In genomic region chr10:117630176-117630575, GRCm38 (mm10) we compare ENCODE assay signal across 10 mouse cellular contexts. TPM values are rescaled to one million over a fixed set of nuclear protein-coding genes. Genes with fewer than 3 reads are reported as not detected.
A peak's percentile ranks its signal among the peaks of the same experiment; 100 is the strongest.
DNase-seq lines count a peak whose midpoint lies in the region; ATAC-seq lines count a peak whose summit lies in the region.
"Had no signal": no experiment of that assay in that cellular context is flagged by ENCODE, and none has a peak within 500 bp of the region (broad histone marks: within the 10 kb centered on the region; RNA-seq: fewer than 3 reads in every experiment).

No protein-coding gene starts in this region.

- H3K27ac ChIP-seq in heart, embryonic 14.5 days (replicated peaks in 1 of 2; ENCODE audit: control insufficient read depth in 1 of 2, insufficient read depth in 1 of 2, low read depth in 2 of 2, low read length in 2 of 2), result no peak overlapping the region
- H3K27ac ChIP-seq in neural tube, embryonic 11.5 days (ENCODE audit: low read depth, low read length), result no peak overlapping the region
- H3K27ac ChIP-seq in limb, embryonic 12.5 days, result no peak overlapping the region

- no peak overlapping the region for H3K9ac ChIP-seq in heart, embryonic 14.5 days (ENCODE audit: low read length)
- no peak overlapping the region for H3K9ac ChIP-seq in neural tube, embryonic 11.5 days (ENCODE audit: low read length)
- no peak overlapping the region for H3K9ac ChIP-seq in limb, embryonic 12.5 days (replicated peaks)

- H3K4me3 ChIP-seq in heart, embryonic 14.5 days (ENCODE audit: control insufficient read depth in 1 of 2, insufficient read depth in 1 of 2, low read depth in 1 of 2, low read length in 2 of 2), result no peak overlapping the region
- H3K4me3 ChIP-seq in neural tube, embryonic 11.5 days (ENCODE audit: low read depth, low read length), result peak overlapping the region; percentile 60
- peak overlapping the region; percentile 67 for H3K4me3 ChIP-seq in limb, embryonic 12.5 days (replicated peaks)

- H3K27me3 ChIP-seq in heart, embryonic 14.5 days (ENCODE audit: control insufficient read depth, insufficient read depth, low read length), result peaks cover 47% of the 10 kb centered on the region
- peaks cover 16% of the 10 kb centered on the region for H3K27me3 ChIP-seq in neural tube, embryonic 11.5 days (ENCODE audit: control insufficient read depth, insufficient read depth, low read length)
- H3K27me3 ChIP-seq in limb, embryonic 12.5 days, result peaks cover 23% of the 10 kb centered on the region

- WGBS in heart, embryonic 14.5 days, result 25% methylated on average over 8 of the region's 8 CpGs
- WGBS in neural tube, embryonic 11.5 days, result 27% methylated on average over 8 of the region's 8 CpGs
- WGBS in limb, embryonic 12.5 days, result 24% methylated on average over 8 of the region's 8 CpGs

- peak overlapping the region; percentile 93; the same call in 1 of the 2 replicates for H3K4me2 ChIP-seq in heart, embryonic 14.5 days (ENCODE audit: low read length)
- H3K4me2 ChIP-seq in neural tube, embryonic 11.5 days (ENCODE audit: low read depth), result peak overlapping the region; percentile 88
- peak overlapping the region; percentile 92 for H3K4me2 ChIP-seq in limb, embryonic 12.5 days

- peaks cover 5 to 12% of the 10 kb centered on the region in 2 experiments; a peak in 2 of 4 replicates for H3K4me1 ChIP-seq in heart, embryonic 14.5 days (ENCODE audit: control insufficient read depth in 2 of 2, insufficient read depth in 2 of 2, low read length in 2 of 2)
- peaks cover 2% of the 10 kb centered on the region; the same call in 1 of the 2 replicates for H3K4me1 ChIP-seq in neural tube, embryonic 11.5 days (ENCODE audit: control insufficient read depth, insufficient read depth, low read length)
- peaks cover 28% of the 10 kb centered on the region for H3K4me1 ChIP-seq in limb, embryonic 12.5 days (replicated peaks)

- H3K9me3 ChIP-seq in heart, embryonic 14.5 days (ENCODE audit: control insufficient read depth, low read length), result no peaks in the 10 kb centered on the region
- H3K9me3 ChIP-seq in neural tube, embryonic 11.5 days (ENCODE audit: control insufficient read depth, low read length), result no peaks in the 10 kb centered on the region
- no peaks in the 10 kb centered on the region for H3K9me3 ChIP-seq in limb, embryonic 12.5 days

- no peak for DNase-seq in heart, adult 11 months
- no peak for DNase-seq in neural tube, embryonic 11.5 days (ENCODE audit: low spot score)
- DNase-seq in neural tube, embryonic 10.5 days (ENCODE audit: extremely low spot score, low spot score), result no peak
- DNase-seq in thymus, postnatal 25 days, result no peak
- DNase-seq in thymus, postnatal 10 days (ENCODE audit: low spot score in 2 of 2), result no peak
- DNase-seq: embryo, embryonic 11 days; heart, postnatal 10 days had no signal

- ATAC-seq in heart, embryonic 14.5 days (ENCODE audit: insufficient number of reproducible peaks, insufficient read depth, low FRiP score, low read depth), result no peak
- no peak for ATAC-seq in neural tube, embryonic 11.5 days (ENCODE audit: insufficient read depth, low FRiP score, low TSS enrichment)
- no peak for ATAC-seq in limb, embryonic 12.5 days (ENCODE audit: insufficient number of reproducible peaks, insufficient read depth, low FRiP score, low TSS enrichment, low read depth)
- ATAC-seq in frontal cortex, adult (ENCODE audit: low TSS enrichment), result no peak

- no peaks in the 10 kb centered on the region for H3K36me3 ChIP-seq in heart, embryonic 14.5 days (ENCODE audit: control insufficient read depth, insufficient read depth, low read length)
- H3K36me3 ChIP-seq in neural tube, embryonic 11.5 days (ENCODE audit: control insufficient read depth, insufficient read depth, low read length), result no peaks in the 10 kb centered on the region
- H3K36me3 ChIP-seq in limb, embryonic 12.5 days, result no peaks in the 10 kb centered on the region

RNA-seq across cellular contexts. Expression of gene Cpm, which starts 0.9 kb away (rescaled TPM):
- polyA plus RNA-seq in heart, embryonic 14.5 days (2014; fragmentation: Nextera tagmentation; extraction: Ambion mirVana), result 0.96 and 1.00 TPM in 2 replicates
- polyA plus RNA-seq in neural tube, embryonic 11.5 days (2014; fragmentation: Nextera tagmentation; extraction: Ambion mirVana), result 18.4 and 21.1 TPM in 2 replicates
- polyA plus RNA-seq in limb, embryonic 12.5 days (2016; fragmentation: Nextera tagmentation; extraction: Ambion mirVana), result 30.0 and 35.3 TPM in 2 replicates

Comparison
In these comparisons a context has a peak if more than half of its experiments do, and no peak if none do; other contexts are left out.
1. H3K4me3 ChIP-seq: peak in neural tube, embryonic 11.5 days (single experiment) and limb, embryonic 12.5 days (single experiment); none in heart, embryonic 14.5 days (0 of 2).
2. Peak in every context shown above with its lines, with median percentiles within 50 percentile points of each other: H3K4me2 ChIP-seq.